Mouse (Mus musculus) adrenal gland, postnatal 36 days (tissue): Measurements from ENCODE around the gene 9130230L23Rik. TPM values are rescaled to one million over a fixed set of nuclear protein-coding genes. Genes with fewer than 3 reads are reported as not detected.

Source experiments
- DNase-seq, 2 experiments: peaks; one replicate each; pipeline ENCODE4 v3.0.0; 2021; ENCODE audit warnings: mixed read lengths in 1 of 2
- microRNA-seq: library from miRNA; unstranded; fragments of <30 nt; microRNA quantifications from one replicate; pipeline ENCODE4 v1.2.0, GENCODE M21; 2021
- total RNA-seq, 2 experiments: library from RNA; stranded (reverse); gene quantifications; 2 replicates each; pipeline ENCODE4 v1.2.3; 2021

Gene 9130230L23Rik
- total RNA-seq, 2 experiments from 2014 or later, result 0.53 to 1.3 TPM

GRCm38 (mm10) chr5:65954130-65955080 lies 49.7 kb downstream of the 9130230L23Rik start:
- DNase-seq, result no peak

GRCm38 (mm10) chr5:65951513-65951909 lies 52.6 kb downstream of the 9130230L23Rik start:
- DNase-seq, result peak in 1 of 2 experiments; percentile 30

GRCm38 (mm10) chr5:65950679-65951512 lies 53.2 kb downstream of the 9130230L23Rik start:
- DNase-seq, result no peak

GRCm38 (mm10) chr5:65950236-65950635 lies 53.8 kb downstream of the 9130230L23Rik start:
- peak; percentile 23 to 32 for DNase-seq

GRCm38 (mm10) chr5:65949822-65950221 lies 54.3 kb downstream of the 9130230L23Rik start:
- DNase-seq, result no peak

- DNase-seq, result no peak
Observed at GRCm38 (mm10) chr5:65941145-65941544, 62.9 kb downstream of the 9130230L23Rik start.

- peak; percentile 86 to 89 for DNase-seq
Observed at GRCm38 (mm10) chr5:65937998-65938715, 65.9 kb downstream of the 9130230L23Rik start.

GRCm38 (mm10) chr5:65937011-65937726 lies 66.9 kb downstream of the 9130230L23Rik start:
- DNase-seq, result peak in 1 of 2 experiments; percentile 34

- no peak for DNase-seq
Observed at GRCm38 (mm10) chr5:65934783-65935182, 69.3 kb downstream of the 9130230L23Rik start, which contains the start of gene Chrna9. Gene Chrna9 (plus strand): TSS chr5:65934921.

GRCm38 (mm10) chr5:65933764-65934163 lies 70.3 kb downstream of the 9130230L23Rik start:
- no peak for DNase-seq

GRCm38 (mm10) chr5:65933258-65933657 lies 70.8 kb downstream of the 9130230L23Rik start:
- DNase-seq, result no peak

GRCm38 (mm10) chr5:65930171-65930570 lies 73.9 kb downstream of the 9130230L23Rik start:
- no peak for DNase-seq

Small RNA genes within 50 kb of the gene (microRNA-seq; reads per million reads assigned to microRNA genes)
- gene Gm25952, result not detected

Other genes starting within 250 kb of the 9130230L23Rik start
- 10 to 100 TPM; 11.7 to 16.6 TPM for gene N4bp2, start 240.8 kb downstream of the 9130230L23Rik start, total RNA-seq
- gene Rhoh, start 143.1 kb downstream of the 9130230L23Rik start, total RNA-seq, result under 1 TPM; 0.30 to 0.40 TPM
- not detected for gene Chrna9, start 69.4 kb downstream of the 9130230L23Rik start, total RNA-seq
- 100 to 1,000 TPM; 102 to 121 TPM for gene Rbm47, start 168.8 kb upstream of the 9130230L23Rik start, total RNA-seq